Mouse (Mus musculus): ENCODE data around the gene Fbxo30.
"Not testable (repeated sequence)": the region's sequence is repeated elsewhere in the genome, so short reads cannot be mapped to it uniquely, and the experiment has no call there.

Gene Fbxo30

DNA sequence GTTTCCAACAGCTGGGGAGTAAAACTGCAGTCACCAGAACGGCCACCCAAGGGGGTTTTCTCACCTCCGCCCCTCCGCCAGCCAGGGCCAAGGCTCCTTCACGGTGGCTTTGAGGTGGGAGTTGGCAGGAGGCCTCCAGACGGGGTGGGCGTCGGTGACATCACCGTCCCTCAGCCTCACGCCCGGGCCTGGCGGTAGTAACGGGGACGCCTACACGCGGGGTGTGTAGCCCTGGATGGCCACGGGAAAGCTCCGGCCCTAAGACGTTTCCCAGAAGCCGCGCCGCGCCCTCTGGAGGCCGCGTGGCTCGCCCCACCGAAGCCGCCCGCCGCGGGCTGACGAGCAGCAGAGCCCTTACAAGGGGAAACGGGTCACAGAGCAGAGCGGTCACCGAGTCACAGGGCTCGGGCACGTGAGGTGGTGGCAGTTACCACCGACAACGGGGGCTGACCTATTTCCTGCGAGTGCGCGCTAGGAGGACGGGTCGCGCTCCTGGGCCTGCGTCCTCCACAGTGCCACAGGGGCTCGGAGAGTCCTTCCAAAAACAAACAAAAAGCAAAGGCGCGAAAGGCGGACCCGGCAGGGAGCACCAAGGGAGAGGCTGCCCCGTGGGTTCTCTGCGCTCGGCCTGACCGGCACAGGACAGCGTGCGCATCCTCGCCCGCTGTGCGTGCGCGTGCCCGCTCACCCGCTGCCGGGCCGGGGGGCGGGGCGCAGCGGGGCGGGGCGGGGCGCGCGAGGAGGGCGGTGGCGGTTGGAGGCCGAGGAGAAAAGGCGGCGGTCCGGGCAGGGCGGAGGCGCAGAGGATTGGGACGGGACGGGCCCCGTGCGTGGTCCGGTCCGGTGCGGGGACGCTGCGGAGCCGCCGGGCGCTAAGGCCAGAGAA is at the start of gene Fbxo30:
Gene Fbxo30, plus strand, starts transcription at position 753 of the 886 bp plus-strand sequence.
- DNase-seq (ENCODE audit: low spot score in 2 of 2) = peak; percentile 79 to 87

DNA sequence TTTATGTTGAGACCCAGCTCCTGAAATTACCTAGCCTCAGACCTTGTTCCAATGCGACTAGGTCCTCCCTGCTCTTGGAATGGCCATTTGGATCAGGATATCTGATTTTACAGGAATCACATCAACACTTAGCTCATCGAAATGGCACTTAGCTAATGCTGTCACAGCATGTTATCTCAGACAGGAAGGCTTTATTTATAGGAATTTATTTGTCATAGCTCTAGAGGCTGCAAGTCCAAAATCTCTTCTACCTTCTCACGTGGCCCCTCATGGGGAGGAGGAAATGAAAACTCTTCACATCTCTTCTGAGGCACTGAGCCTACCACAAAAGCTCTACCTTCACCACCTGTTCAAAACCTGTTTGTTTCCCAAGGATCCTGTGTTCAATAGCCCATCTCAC is 47.9 kb upstream of the Fbxo30 start:
- no peak for DNase-seq (ENCODE audit: low spot score in 2 of 2)

- DNase-seq (ENCODE audit: low spot score in 2 of 2) = not testable (repeated sequence)
These were observed 38.1 kb upstream of the Fbxo30 start for GRCm38 (mm10) chr10:11242988-11243387.

GRCm38 (mm10) chr10:11248210-11248609 is 32.9 kb upstream of the Fbxo30 start:
- no peak for DNase-seq (ENCODE audit: low spot score in 2 of 2)

DNA sequence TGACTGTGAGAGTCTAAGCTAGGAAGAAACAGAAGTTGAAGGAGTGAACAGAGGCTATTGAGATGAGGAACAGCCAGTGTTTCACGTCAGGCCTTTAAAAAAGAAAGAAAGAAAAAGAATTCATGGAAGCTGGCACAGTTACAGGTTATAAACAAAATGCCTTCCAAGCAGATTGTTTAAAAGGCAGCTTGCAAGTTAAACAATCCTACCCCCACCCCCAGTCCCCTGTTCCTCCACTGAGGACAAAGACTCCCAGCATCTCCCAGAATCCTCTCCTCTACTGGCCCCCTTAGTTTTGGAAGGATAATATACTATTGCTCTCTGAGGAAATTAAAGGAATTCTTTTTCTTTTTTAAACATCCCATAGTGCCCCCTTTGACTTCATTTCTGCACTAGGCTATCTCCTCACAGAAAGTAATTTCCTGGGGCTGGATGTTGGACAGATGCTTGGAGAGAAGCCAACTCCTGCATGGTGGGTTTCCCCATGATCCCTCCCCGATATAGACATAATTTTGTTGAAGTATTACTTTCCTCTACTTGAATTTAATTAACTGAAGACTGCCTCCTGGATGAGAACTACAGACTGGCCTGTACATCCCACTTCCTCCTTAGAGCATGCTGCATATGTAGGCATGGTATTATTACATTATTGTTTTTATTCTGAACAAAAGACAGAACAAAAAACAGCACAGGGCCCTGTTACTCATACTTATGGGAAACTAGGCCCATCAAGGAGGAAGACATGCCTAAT is 30.7 kb upstream of the Fbxo30 start:
- DNase-seq (ENCODE audit: low spot score in 2 of 2) = no peak

- not testable (repeated sequence) for DNase-seq (ENCODE audit: low spot score in 2 of 2)
These were observed 27.5 kb upstream of the Fbxo30 start for GRCm38 (mm10) chr10:11253581-11253980.

GRCm38 (mm10) chr10:11260119-11260518 is 21.0 kb upstream of the Fbxo30 start:
- no peak for DNase-seq (ENCODE audit: low spot score in 2 of 2)

DNA sequence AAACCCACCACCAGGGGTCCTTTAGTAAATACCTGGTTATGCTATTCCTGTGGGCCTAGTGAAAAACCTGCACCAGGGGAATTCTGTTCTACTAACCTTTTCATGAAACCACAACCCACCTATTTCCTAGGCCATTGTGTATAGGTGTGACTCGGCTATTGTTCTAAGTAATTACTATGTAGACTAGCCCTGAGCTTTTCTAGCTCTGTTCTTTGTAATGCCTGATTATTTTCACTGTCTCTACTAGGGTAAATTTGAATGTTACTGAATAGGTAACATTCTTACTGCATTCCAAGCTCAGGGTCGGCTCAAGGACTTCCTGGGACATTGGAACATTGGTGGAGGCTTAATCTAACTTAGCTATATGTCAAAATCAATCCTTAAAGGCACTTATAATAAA is 18.8 kb upstream of the Fbxo30 start:
- DNase-seq (ENCODE audit: low spot score in 2 of 2) = not testable (repeated sequence)

DNA sequence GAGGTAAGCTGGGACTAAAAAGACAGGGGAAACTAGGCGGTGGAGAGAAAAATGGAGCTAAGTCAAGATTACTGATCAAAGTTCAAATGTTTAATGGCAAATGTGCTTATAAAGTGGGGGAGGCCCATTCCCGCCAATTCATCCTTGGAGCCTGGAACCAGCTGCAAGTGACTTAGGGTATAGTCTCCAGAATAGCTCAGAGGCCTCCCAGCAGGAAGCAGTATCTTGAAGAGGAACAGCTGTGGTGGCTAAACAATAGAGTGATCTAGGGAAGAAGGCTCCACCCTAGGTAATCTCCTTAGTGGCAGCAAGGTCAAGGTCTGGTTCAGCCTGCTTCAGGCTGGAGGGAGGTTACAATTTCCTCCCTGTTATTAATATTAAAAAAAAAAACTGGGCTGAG is 17.3 kb upstream of the Fbxo30 start:
- not testable (repeated sequence) for DNase-seq (ENCODE audit: low spot score in 2 of 2)

GRCm38 (mm10) chr10:11269165-11269564 is 12.0 kb upstream of the Fbxo30 start:
- DNase-seq (ENCODE audit: low spot score in 2 of 2) = no peak

DNA sequence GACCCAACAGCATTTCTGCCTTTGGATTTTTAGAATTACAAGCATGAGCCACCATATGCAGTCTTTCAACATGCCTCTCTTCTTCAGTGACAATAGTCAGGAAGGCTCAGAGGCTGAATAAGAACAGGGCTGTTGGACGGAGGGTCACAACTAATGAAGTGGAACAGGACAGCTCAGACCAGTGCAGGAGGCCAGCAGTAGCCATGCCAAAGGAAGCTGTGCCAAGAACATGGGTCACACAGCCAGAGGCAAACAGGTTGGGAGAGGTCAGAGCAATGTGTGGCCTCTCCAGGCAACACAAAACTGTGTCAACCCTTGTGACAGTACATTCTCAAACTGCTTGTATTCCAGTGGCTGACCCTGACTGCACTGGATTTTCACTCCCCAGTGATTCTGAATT is 6.7 kb upstream of the Fbxo30 start:
- DNase-seq (ENCODE audit: low spot score in 2 of 2) = no peak

GRCm38 (mm10) chr10:11280235-11280577 is 924 bp upstream of the Fbxo30 start:
- no peak for DNase-seq (ENCODE audit: low spot score in 2 of 2)

DNA sequence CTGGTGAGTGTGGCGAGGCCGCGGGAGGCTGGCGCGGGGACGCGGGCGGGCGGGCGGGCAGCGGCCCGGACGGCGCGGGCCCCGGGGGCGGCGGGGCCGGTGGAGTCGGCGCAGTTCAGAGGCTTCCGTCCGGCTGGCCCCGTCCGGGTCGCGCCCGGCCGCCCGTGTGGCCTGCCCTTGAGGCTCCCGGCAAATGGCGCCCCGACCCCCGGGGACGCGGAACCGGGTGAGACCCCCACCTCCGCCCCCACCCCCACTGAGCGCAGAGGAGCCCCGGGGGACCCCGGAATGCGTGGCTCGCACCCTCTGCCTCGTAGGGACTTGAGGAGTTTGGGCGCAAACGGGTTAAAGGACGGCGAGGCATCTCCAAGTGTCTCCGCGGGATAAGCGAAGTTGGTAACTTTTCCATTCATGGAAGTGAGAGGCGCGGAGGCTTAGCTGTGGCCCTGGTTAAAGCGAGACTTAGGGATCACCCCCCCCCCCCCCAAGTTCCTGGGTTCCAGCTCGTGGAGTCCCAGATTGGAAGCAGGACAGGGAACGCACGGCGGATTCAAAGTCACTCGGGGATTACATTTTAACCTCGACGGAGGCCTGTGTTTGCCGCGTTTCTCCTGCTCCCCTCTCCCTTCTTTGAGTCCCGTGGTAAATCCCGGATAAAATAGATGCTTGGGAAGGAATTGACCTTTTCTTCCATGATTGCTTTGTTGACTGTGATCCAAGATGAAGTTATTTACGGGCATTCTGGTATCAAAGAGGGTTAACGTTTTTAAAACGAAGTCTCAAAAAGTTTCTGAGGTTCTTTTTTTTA is 572 bp downstream of the Fbxo30 start:
- DNase-seq (ENCODE audit: low spot score in 2 of 2) = peak in 1 of 2 experiments; percentile 25

- DNase-seq (ENCODE audit: low spot score in 2 of 2) = no peak
These were observed 1.1 kb downstream of the Fbxo30 start for GRCm38 (mm10) chr10:11282306-11282631.

DNA sequence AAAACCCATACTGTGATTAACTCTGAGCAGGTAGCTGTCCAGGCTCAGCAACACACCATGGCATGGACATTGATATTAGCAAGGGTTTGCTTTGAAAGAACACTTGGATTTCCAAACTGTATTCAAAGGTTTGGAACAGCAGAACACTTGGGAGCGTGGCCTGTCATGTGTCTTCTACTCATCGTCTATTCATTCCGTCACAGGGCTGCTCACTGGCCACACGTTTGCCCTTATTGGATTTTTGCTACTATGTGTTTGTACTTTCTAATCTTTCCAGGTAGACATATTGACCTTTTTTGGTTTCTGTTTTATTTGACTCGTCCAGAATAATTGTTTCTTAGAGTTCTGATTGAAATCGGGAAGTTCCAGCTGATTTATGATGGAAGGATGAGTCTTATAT is 17.3 kb downstream of the Fbxo30 start:
- no peak for DNase-seq (ENCODE audit: low spot score in 2 of 2)

DNA sequence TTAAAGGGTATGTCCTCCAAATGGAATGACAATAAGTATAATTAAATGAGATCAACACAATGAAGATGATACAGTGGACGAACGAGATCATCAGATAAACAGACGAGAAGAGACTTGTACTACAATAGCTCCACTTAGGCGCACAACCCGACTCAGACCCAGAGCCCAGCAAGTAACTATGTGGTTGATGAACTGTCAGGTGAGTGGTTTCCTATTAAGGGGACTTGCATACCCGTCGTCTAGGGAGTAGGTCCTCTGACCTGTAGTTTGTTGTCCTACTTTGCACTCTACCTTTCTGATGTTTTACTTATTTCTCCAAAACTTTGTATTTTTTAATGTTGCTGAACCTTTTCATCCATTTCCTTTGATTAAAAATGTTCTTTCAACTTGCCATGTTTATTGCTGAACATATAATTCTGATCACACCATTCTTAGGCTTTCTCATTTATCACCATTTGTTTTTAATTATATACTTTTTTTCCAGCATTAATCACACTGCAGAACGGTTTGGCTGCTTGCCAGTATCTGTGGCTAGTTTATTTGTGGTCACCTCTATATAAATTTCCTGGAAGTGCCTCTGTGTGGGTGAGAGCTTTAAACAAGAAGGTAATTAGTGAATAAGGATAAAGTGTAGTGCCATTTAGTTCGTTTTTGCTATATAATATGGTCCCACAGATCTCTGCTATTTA is 24.4 kb downstream of the Fbxo30 start:
- DNase-seq (ENCODE audit: low spot score in 2 of 2) = no peak

GRCm38 (mm10) chr10:11306054-11306367 is 24.9 kb downstream of the Fbxo30 start:
- no peak for DNase-seq (ENCODE audit: low spot score in 2 of 2)

DNA sequence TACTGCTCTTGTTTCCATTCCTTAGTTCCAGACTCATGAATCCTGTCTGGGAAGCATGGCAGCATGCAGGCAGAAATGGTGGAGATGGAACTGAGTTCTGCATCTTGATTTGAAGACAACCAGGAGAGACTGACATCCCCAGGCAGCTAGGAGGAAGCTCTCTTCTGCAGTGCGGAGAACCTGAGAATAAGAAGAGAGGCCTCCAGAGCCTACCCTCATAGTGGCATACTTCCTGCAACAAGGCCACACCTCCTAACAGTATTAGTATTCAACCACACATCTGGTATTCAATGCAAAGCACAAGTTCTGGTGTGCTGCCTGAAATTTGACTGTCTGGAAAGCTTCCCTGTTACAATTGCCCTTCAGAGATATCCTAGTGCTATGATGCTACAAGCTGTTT is 28.7 kb downstream of the Fbxo30 start:
- DNase-seq (ENCODE audit: low spot score in 2 of 2) = no peak

- DNase-seq (ENCODE audit: low spot score in 2 of 2) = no peak
These were observed 29.4 kb downstream of the Fbxo30 start for GRCm38 (mm10) chr10:11310481-11310880.

DNA sequence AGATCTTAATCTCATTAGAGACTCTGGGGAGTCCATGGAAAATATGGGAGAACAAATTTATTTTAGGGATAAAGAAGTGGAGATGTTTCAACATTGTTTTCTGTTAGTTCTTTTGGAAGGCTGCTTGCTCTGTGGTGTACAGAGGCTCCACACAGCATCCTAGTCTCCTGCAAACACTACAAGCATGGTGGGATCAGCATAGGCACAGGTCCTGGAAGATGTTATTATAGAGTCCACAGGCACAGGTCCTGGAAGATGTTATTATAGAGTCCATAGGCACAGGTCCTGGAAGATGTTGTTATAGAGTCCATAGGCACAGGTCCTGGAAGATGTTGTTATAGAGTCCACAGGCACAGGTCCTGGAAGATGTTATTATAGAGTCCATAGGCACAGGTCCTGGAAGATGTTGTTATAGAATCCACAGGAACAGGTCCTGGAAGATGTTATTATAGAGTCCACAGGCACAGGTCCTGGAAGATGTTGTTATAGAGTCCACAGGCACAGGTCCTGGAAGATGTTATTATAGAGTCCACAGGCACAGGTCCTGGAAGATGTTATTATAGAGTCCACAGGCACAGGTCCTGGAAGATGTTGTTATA is 36.8 kb downstream of the Fbxo30 start:
- not testable (repeated sequence) for DNase-seq (ENCODE audit: low spot score in 2 of 2)

- DNase-seq (ENCODE audit: low spot score in 2 of 2) = no peak
These were observed 38.4 kb downstream of the Fbxo30 start for GRCm38 (mm10) chr10:11319446-11319970.
